Mouse (Mus musculus): ENCODE measurements around the gene Hspbp1. TPM values are rescaled to one million over a fixed set of nuclear protein-coding genes. Genes with fewer than 3 reads are reported as not detected.

Hspbp1 gene
- total RNA-seq (2015) (48.1 and 52.5 TPM in 2 replicates), total RNA-seq (2017) (20.2 and 26.2 TPM in 2 replicates)

- ATAC-seq (replicated peaks; ENCODE audit: poor library complexity) = peak; percentile 93
Observed at GRCm38 (mm10) chr7:4684632-4685417, at the start of gene Hspbp1. Gene Hspbp1, minus strand, starts transcription at chr7:4685068.

GRCm38 (mm10) chr7:4732968-4733392, 48.1 kb upstream of the Hspbp1 start:
- peak; percentile 92 for ATAC-seq (replicated peaks; ENCODE audit: poor library complexity)

- ATAC-seq (replicated peaks; ENCODE audit: poor library complexity) = peak; percentile 47; the same call in 1 of the 2 replicates
Observed at GRCm38 (mm10) chr7:4731090-4731489, 46.2 kb upstream of the Hspbp1 start.

- ATAC-seq (replicated peaks; ENCODE audit: poor library complexity) = peak; percentile 52; the same call in 1 of the 2 replicates
Observed at GRCm38 (mm10) chr7:4725169-4725568, 40.3 kb upstream of the Hspbp1 start, which contains the start of gene Tmem150b. Gene Tmem150b, minus strand, starts transcription at chr7:4725249.

GRCm38 (mm10) chr7:4724359-4724758, 39.5 kb upstream of the Hspbp1 start:
- ATAC-seq (replicated peaks; ENCODE audit: poor library complexity) = peak; percentile 85

- peak; percentile 49 for ATAC-seq (replicated peaks; ENCODE audit: poor library complexity)
Observed at GRCm38 (mm10) chr7:4723508-4723907, 38.6 kb upstream of the Hspbp1 start.

GRCm38 (mm10) chr7:4719276-4719675, 34.4 kb upstream of the Hspbp1 start:
- no peak for ATAC-seq (replicated peaks; ENCODE audit: poor library complexity)

- no peak for ATAC-seq (replicated peaks; ENCODE audit: poor library complexity)
Observed at GRCm38 (mm10) chr7:4716955-4717354, 32.1 kb upstream of the Hspbp1 start.

- no peak; the same call in 1 of the 2 replicates for ATAC-seq (replicated peaks; ENCODE audit: poor library complexity)
Observed at GRCm38 (mm10) chr7:4712594-4712993, 27.7 kb upstream of the Hspbp1 start.

- ATAC-seq (replicated peaks; ENCODE audit: poor library complexity) = peak; percentile 84
Observed at GRCm38 (mm10) chr7:4705098-4705497, 20.2 kb upstream of the Hspbp1 start.

GRCm38 (mm10) chr7:4703195-4703594, 18.3 kb upstream of the Hspbp1 start:
- ATAC-seq (replicated peaks; ENCODE audit: poor library complexity) = no peak

- no peak for ATAC-seq (replicated peaks; ENCODE audit: poor library complexity)
Observed at GRCm38 (mm10) chr7:4702334-4702733, 17.5 kb upstream of the Hspbp1 start.

GRCm38 (mm10) chr7:4693004-4693403, 8.1 kb upstream of the Hspbp1 start:
- ATAC-seq (replicated peaks; ENCODE audit: poor library complexity) = no peak

- ATAC-seq (replicated peaks; ENCODE audit: poor library complexity) = no peak
Observed at GRCm38 (mm10) chr7:4690951-4691653, 6.2 kb upstream of the Hspbp1 start.

GRCm38 (mm10) chr7:4690387-4690786, 5.5 kb upstream of the Hspbp1 start, which contains the start of gene Brsk1:
Gene Brsk1, plus strand, starts transcription at chr7:4690604.
- 0 out of 2 replicates have a peak, but pooled peaks have one; percentile 14 for ATAC-seq (replicated peaks; ENCODE audit: poor library complexity)

- ATAC-seq (replicated peaks; ENCODE audit: poor library complexity) = no peak
Observed at GRCm38 (mm10) chr7:4684203-4684602, 665 bp downstream of the Hspbp1 start.

- no peak for ATAC-seq (replicated peaks; ENCODE audit: poor library complexity)
Observed at GRCm38 (mm10) chr7:4683307-4683706, 1.6 kb downstream of the Hspbp1 start.

GRCm38 (mm10) chr7:4675200-4675599, 9.7 kb downstream of the Hspbp1 start:
- no peak for ATAC-seq (replicated peaks; ENCODE audit: poor library complexity)

- peak; percentile 44 for ATAC-seq (replicated peaks; ENCODE audit: poor library complexity)
Observed at GRCm38 (mm10) chr7:4674114-4674731, 10.6 kb downstream of the Hspbp1 start.

GRCm38 (mm10) chr7:4671956-4672355, 12.9 kb downstream of the Hspbp1 start:
- 0 out of 2 replicates have a peak, but pooled peaks have one; percentile 9 for ATAC-seq (replicated peaks; ENCODE audit: poor library complexity)

GRCm38 (mm10) chr7:4670655-4671255, 14.1 kb downstream of the Hspbp1 start:
- peak; percentile 95 for ATAC-seq (replicated peaks; ENCODE audit: poor library complexity)

Measured in megakaryocyte progenitor cell, adult 5-6 weeks (primary cell).